Mouse (Mus musculus) left cerebral cortex, postnatal 4 days (tissue): Measurements from ENCODE around the gene Fblim1. TPM values are rescaled to one million over a fixed set of nuclear protein-coding genes. Genes with fewer than 3 reads are reported as not detected.

Experiments
- DNase-seq: peaks from one replicate; pipeline ENCODE4 v3.0.0-alpha.2; 2022
- intact Hi-C: fragments of 180-260 bp; cut with DNase I; formaldehyde crosslinking; loops from one replicate; pipeline ENCODE4 v1.15.1; 2025
- total RNA-seq, 2 experiments: library from RNA; stranded (reverse); gene quantifications; 2 replicates each; pipeline ENCODE4 v1.2.3; 2021

The Fblim1 gene
- total RNA-seq: 10 to 100 TPM; 19.8 to 23.8 TPM

DNA sequence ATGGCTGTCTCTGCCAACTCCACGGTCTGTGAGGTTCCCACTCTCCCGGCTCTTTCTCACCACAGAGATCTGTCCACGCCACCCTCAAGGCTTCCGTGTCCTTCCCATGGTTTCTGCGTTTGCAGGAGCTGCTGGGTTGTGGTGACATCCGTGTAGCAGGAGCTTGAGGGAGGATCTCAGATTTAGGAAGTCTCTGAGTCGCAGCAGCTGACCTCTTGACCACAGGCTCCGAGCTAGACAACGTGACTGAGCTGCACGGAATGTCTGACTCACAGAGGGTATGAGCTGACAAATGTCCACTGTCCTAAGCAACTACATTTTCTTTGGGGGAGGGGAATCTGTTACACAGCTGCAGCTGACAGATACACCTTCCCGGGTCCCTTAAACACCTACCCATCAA lies at the start of gene Fblim1:
Gene Fblim1 (minus strand): TSS at position 236 of the 400 bp plus-strand sequence.
- DNase-seq: no peak
- intact Hi-C loops: no loop called here

DNA sequence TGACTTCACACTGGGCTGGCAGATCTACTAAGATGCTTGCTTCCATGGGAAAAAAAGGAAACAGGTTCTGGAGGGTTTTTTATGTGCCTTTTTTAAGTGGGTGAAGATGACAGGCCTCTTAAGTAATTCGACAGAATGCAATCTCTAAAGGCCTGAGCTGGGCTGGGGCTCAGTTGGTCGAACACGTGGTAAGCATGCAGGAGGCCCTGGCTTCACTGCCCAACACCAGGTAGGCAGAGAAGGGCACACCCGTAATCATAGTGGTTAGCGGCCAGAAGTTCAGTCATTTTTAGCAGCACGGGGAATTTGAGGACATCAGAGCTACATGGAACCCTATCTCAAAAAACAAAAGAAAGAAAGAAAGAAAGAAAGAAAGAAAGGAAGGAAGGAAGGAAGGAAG lies 48.6 kb upstream of the Fblim1 start:
- DNase-seq: no peak
- intact Hi-C loops: no loop called here

DNA sequence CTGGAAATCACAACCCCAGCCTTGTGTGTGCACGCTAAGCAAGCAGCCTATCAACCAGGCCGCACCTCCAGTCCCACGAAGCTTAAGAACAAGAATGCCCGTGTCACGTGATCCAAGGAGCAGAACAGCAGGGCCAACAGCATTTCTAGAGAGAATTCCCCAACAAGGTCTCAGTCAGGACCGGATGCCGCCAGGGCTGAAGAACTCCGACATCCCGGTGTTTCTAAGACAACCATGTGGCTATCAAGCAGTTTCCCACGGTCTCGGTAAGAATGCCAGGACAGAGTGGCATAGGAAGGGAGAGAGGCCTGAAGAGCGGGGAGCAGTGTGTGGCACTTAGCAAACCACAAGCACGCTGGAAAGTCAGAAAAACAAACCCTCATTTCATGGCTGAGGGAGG lies 47.9 kb upstream of the Fblim1 start:
- no peak for DNase-seq
- intact Hi-C loops: no loop called here

DNA sequence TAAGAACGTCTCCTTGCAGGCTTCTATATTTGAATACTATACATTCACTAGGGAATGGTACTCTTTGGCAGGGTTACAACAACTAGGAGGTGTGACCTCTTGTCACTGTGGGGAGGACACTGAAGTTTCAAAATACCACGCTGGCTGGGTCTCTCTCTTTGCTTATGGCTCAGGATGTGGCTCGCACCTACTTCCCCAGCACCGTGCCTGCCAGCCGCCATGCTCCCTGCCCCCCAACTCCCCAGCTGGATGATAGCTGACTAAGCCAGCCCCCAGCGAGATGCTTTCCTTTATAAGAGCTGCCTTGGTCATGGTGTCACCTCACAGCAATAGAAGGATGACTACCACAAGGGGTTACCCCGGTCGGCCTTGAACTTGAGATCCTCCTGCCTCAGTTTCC lies 47.1 kb upstream of the Fblim1 start:
- intact Hi-C loops: no loop called here
- DNase-seq: no peak

DNA sequence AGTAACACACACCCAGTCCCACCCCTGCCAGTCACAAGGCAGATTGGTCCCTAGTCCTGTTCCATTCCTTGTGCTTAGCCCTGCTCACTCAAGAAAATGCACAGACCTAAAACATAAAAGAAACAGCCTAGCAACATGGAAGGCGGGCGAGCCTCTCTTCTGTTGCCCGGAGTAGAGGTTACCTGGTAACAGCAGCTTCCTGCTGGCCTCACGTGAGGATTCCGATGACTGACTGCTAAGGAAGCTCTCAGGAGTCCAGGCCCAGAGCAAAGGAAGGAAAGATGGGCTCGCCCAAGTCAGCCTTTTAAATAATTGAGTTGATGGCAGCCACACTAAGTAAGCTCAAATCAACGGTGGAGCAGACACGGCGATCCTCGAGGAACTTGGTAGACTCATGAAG lies 46.0 kb upstream of the Fblim1 start:
- no peak for DNase-seq
- intact Hi-C loops: no loop called here

DNA sequence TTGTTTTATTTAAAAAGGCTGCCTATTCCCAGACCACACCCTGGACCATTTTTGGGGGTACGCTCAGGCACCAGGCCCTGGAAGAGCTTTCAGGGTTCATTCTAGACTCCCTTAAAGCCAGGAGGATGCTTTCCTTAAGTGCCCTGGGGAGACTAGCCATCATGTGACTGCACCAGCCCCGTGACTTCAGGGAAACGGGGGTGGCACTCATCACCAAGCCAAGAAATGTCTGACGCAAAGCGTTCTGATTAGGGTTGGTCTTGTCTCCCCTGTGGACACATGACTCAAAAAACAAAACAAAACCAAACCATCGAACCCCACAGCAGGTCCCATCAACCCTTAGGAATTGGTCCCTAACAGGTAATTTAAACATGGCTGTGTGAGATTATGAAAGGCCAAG lies 45.4 kb upstream of the Fblim1 start:
- intact Hi-C loops: no loop called here
- DNase-seq: no peak

DNA sequence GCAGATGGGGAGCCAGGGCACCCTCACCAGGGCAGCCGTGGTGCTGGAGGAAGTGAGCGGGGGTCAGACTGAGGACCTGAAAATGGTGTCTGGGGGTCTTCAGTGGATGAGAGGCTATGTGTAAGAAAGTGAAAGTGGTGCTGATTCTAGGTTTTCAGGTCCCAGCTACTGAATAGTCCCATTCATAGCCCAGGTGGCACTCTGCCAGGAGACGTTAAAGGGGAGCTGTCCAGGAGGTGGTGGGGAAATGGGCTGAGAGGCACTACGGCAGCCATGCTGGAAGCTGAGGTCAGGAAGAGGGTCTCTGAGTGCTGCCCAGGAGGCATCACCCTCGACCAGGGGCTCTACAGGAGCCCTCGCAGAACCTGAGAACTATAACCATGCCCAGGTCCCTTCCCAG lies 43.3 kb upstream of the Fblim1 start:
- DNase-seq: peak; percentile 49
- intact Hi-C loops: no loop called here

DNA sequence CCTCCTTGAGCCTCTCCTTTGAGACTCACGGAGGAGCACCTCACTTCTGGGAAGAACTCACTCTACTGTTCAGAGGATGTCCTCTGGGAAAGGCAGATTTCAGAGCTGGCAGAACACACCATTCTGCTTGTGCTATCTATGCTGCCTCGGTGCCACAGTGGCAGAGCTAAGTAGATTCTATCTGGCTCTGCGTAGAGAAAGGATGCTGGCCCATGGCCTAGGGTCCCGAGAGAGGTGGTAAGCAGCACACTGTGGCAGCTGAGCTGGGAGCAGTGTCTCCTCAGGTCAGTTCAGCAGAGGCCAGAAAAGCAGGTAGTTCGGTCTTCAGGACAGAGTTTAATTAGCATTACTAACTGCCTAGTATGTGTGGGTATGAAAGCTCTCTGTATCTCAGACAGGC lies 42.4 kb upstream of the Fblim1 start:
- intact Hi-C loops: no loop called here

DNA sequence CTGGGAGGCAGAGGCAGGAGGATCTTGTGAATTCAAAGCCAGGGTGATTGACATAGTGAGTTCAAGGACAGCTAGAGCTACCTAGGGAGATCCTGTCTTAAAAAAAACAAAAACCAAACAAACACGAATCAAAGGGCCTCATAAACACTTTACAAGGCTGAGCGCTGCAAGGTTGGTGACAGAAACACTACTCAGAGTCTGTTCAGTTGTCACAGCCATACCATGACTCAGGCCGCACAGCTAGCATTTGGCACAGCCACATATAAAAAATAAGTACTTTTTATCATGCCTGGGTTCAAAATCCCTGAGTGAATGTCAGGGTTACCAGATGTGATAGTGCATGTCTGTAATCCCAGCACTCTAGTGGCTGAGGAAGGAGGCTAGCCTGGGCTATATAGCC lies 41.3 kb upstream of the Fblim1 start:
- DNase-seq: no peak
- intact Hi-C loops: no loop called here

More for the DNA sequence above, 42.4 kb upstream of the Fblim1 start:
- DNase-seq: no peak

DNA sequence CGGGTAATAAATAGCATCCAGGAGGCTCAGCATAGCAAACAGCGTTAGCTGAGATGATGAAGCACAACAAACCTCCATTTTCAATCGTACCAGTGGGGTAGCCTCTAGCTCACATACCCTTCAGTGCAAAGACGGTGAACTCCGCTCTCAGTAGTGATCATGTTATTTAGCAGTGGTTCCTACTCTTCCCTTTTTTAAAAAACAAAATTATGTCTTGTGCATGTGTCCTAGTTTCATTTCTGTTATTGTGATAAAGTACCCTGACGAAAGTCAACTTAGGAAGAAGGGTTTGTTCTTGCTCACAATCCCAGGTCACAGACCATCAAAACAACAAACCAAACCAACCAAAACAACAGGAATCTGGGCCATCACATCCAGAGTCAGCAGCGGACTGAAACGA lies 40.1 kb upstream of the Fblim1 start:
- DNase-seq: no peak
- intact Hi-C loops: no loop called here

DNA sequence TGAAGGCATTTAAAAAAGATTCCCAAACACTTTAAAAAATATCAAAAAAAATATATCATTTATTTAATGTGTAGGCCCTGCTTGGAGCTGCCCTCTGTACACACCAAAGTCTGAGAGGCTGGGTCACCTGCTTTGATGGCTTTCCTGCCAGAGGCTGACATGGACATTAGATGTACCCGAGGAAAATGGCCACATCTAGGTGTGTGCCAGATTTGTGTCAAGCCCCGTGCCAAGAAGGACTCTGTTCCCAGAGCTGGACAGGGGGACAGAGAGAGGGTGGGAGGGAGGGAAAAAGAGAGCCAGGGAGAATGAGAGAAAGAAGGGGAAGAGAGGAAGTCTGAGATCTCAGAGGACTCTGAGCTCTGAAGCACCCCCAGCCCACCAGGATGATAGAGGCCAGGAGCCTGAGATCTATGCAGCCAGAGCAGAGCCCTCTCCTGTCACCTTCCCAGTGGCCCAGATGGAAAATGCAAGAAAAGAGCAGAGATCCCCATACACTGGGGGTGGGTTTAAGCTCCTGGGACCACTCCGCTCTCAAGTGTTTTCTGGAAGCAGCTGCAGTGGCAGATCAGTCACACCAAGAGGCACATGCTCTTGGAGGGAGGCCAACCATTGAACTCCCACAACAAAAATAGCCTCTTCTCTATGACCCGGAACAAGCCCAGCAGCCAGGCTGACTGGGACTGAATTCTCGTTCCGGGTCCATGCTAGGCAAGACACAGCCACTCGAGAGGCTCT lies 37.4 kb upstream of the Fblim1 start:
- intact Hi-C loops: no loop called here
- peak; percentile 87 for DNase-seq

DNA sequence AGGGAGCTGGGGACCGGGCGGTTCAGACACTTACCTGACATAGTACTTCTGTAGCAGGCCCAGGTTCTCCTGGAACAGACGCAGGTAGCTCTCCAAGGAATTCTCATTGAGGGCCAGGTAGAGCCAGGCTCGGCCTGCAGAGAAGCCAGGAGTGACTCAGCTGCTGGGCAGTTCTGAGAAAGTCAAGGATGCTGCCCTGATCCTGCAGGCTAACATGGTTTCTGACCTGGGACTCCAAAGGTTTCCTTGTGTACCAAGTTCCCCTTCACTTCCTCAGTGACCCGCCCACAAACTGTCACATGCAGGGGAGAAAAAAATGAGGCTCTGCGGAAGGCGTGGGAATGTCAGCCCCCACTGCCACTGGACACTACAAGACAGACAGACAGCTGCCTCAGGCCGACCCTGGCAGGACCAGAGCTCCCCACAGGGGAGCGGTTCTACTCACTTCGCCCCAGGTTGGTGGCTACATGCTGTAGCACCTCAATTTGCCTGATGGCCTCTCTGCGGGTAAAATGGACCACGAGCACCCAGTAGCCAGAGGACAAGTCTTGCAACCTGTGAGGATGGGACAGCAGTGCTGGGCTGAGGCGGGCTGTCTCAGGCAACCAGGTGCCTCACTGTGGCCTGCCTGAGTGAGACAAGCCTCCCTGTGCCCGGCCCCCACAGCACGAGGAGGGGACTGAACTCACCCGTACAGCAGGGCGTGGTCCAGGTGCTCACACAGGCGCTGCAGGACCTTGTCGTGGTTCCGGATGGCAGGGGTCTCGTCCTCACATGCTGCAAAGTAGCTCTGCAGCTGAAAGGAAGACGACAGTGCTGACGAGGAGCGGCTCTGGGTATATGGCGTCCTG lies 36.3 kb upstream of the Fblim1 start:
- intact Hi-C loops: no loop called here
- DNase-seq: no peak

DNA sequence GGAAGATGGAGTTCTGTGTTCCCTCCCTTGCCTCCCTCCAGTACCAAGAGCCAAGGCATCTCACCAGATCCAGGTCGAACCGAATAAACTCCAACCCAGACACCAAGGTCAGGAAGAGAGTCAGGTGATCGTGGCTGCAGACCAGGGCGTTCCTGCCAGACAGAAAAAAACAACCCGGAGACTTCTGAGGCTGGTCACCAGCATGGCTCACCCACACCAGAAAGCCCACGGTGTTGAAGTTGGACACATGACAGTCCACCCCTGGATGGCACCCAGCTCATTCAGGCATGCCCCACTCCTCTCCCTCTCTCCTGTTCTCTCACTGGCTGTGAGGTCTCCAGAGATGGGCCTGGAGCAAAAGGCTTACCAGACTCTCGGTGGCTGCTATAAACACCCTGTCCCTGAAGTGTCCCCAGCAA lies 35.5 kb upstream of the Fblim1 start:
- intact Hi-C loops: no loop called here
- no peak for DNase-seq

DNA sequence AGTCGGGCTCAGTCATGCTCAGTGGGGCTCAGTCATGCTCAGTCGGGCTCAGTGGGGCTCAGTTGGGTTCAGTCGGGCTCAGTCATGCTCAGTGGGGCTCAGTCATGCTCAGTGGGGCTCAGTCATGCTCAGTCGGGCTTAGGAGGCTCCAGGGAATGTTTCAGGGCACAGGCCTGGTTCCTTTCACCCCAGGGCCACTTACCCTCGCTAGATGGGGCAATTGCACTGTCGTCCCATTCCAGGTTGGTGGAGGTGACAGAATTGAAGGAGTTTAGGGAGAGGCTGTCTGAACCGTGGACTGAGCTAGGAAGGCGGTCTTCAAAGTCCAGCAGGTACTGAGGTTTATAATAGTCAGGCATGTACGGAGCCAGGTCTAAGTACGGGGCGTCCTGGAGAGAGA lies 33.6 kb upstream of the Fblim1 start:
- DNase-seq: no peak
- intact Hi-C loops: no loop called here

DNA sequence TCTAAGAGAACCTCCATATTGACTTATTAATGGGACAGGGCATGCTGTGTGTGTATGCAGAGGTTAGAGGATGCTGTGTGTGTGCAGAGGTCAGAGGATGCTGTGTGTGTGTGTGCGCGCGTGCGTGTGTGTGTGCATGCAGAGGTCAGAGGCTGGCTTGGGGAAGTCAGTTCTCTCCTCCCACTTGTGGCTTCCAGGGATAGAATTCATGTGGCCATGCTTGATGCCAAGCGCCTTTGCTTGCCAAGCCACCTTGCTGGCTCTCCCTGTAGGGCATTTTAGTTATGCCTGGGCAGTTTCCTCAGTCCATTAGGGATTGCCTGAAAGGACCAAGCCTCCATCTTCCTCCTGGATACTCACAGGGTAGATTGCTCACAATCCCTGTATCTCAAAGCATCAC lies 30.8 kb upstream of the Fblim1 start:
- DNase-seq: no peak
- intact Hi-C loops: no loop called here

DNA sequence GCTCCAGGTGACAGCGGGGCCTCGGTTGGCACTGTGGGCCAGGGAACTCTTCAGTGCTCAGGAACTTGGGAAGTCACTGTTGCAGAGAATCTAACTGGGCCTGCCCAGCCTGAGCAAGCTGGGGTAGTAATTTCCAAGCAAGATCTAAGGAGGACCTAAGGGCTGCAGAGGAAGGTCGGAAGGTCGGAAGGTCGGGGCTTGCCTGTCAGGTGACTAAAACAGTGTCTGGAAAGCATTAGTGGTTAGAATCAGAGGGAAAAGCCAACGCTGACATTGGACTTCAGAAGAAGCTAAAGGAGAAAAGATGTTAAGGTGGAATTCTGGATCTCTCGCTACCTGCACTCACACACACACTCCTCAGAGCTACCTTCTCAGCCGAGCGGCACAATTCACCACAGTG lies 30.1 kb upstream of the Fblim1 start:
- no peak for DNase-seq
- intact Hi-C loops: no loop called here

DNA sequence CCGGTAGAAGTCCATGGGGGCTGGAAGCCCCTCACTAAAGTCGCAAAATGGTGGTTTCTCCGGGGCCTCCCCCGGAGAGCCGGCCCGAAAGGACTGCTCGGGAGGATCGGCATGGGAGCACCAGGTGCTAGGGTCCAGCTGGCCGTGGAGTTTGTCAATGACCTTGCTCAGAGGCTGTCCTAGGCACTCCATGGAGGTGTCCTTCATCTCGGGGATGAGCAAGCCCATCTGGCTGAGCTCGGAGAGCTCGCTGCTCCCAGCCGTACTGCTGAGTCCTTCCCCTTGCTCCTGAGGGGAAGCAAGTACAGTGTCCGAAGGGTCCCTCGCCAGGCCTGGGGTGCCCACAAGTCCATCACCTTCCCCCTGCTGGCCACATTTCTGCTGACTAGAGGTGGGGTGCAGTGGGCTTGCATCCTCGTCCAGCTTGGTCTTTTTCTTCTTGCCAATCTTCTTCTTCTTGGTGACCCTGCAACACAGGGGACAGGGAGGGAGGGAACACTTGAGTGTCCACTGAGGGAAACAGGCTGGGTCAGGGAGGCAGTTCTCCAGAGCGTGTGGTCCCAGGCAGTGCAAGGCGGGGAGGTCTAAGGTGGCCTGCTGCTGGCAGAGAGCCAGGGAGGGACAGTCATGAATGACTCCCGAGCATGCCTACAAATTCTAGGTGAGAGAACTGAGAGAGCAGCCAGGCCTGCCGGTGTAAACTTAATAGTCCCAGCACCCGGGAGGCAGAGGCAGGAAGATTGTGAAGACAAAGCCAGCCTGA lies 26.4 kb upstream of the Fblim1 start:
- intact Hi-C loops: no loop called here
- DNase-seq: no peak

DNA sequence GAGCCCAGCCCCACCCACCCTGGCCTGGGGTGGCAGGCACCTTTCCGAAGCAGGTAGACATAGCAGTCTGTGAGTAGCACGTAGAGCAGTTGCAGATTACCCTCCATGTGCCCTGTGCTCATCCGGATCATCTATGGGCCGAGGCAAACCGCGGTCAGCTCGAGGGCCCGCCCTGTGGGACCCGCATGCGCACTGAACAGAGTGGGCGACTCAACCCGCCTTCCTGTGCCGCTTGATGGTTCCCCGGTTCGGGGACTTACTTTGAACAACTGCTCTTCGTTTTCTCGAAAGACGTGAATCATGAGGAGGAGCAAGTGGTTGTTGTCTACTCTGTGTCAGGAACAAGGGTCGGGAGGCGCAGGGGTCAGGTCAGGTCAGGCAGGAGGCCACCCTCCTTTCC lies 25.4 kb upstream of the Fblim1 start:
- intact Hi-C loops: no loop called here
- no peak for DNase-seq

DNA sequence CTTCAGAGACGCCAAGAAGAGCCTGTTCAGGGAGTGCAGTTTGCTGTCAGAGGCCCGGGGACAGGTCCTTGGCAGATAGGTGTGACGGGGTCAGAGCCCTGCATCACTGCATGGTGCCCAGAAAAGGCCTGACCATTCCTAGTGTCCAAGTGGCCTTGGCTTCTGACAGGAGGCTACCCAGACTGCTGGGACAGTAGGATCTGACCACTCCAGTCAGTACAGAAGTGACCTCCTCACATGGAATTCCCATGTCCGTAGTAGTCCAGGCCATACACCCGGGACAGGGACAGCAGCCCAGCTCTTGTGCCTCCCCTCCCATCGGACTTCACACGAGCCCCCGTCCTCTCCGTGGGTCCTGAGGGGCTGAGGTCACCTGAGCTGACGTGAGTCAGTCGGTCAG lies 24.1 kb upstream of the Fblim1 start:
- DNase-seq: no peak

DNA sequence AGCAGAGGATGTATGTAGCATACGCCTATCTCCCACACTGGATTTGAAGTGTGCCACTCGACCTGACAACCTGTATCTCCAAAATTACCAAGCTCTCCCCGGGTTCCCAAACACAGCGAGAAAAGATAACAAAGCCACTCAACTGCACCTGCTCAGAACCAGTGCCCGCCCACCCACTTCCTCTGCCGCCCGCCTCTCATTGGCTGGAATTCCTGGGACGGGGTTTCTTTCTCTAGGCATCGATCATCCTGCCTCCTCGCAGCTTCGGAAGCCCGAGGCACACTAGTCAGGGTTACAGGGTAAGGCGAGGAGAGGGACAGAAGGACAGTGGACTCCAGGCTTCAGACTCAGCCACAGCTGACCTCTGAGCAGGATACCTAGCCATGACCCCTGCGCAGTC lies 22.8 kb upstream of the Fblim1 start:
- intact Hi-C loops: no loop called here
- DNase-seq: no peak

More for the DNA sequence above, 24.1 kb upstream of the Fblim1 start:
- intact Hi-C loops: no loop called here

DNA sequence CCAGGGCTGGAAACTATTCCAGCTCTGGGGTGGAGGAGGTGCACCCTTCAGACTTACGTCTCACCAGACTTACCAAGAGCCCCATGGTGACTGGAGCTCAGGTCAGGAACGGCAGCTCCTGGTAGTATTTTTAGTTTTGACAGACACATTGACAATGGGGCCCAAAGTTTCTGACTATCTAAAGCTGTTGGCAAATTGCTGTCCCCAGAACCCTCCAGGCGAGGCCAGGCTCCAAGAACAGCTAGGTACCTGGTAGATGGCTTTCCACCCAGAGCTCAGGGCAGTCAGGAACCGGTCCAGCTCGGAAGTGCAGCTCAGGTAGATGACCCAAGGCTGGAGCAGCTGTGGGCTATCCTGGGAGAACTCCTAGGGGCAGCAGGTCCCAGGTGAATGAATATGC lies 21.6 kb upstream of the Fblim1 start:
- intact Hi-C loops: no loop called here
- DNase-seq: no peak
